Mouse (Mus musculus): ENCODE results near the gene Kiz. TPM values are rescaled to one million over a fixed set of nuclear protein-coding genes. Genes with fewer than 3 reads are reported as not detected.

Kiz gene
- total RNA-seq (2023): 10 to 100 TPM; 32.2 to 32.3 TPM

DNA sequence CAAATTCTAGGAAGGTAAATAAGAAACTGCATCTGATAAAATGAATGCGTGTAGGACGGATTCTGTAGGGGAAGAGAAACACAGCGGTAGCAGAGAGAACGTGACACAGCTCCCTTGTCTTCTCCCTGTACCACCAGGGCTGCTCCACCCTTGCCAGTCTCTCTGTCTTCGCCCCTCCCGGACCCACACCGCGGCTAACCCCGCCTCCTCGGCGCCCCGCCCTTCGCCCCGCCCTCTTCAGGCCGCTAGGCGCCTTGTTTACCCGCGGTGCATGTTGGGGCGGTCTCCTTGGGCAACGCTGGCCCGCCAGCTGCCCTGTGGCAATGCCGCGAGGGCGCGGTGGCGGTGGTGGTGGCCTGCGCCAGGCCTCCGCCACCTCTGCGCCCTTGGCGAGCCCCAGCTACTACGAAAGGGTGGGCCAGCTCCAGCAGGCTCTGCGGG lies at the start of gene Kiz:
Gene Kiz (plus strand): TSS at position 266 of the 441 bp plus-strand sequence.

DNA sequence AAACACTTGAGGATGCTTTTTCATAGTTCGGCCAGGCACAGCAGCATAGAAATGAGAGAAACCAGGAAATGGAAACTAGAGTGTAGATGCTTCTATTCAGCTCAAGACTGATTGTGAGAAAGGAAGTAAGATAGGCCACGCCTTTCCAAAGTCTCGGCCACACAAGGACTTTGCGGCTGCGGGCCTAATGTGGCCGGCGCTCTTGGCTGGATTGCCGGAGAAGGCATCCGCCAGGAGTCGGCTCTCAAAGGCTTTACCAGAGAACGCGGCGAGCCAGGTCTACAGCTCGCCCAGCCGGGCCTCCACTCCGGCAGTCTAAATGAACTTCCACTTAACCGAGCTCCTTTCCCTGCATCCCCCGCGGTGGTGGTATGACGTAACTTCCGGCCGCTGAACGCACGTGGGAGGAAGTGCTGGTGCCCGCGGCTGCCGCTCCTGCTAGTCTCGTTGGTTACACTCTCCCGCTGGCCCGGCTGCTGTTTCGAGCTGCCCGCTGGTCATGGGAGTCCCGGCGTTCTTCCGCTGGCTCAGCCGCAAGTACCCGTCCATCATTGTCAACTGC lies 157.0 kb downstream of the Kiz start, which contains the start of gene Xrn2:
Gene Xrn2 (plus strand): TSS at position 374 of the 562 bp plus-strand sequence.

Other genes starting within 250 kb of the Kiz start
- gene Xrn2, start 157.1 kb downstream of the Kiz start, total RNA-seq (2023): 100 to 1,000 TPM; 223 to 229 TPM
- not detected for gene Nkx2-4, start 229.6 kb downstream of the Kiz start, total RNA-seq (2023)

Data from T-cell, adult 66 days (primary cell).